Mouse (Mus musculus) midbrain, embryonic 12.5 days (tissue): ENCODE measurements at regions not wholly inside any gene's neighbourhood (a gene's known extent, or its start where the extent isn't known, plus 50 kb on each side); places are given as distances from the start of the nearest gene placed in this dataset.

Source experiments
- ATAC-seq: fragments of 200-750 bp; cut with Nextera tagmentation; 2 replicates; pipeline ENCODE4 v1.8.0; 2017; ENCODE audit warnings: low read depth, moderate TSS enrichment, moderate library complexity; ENCODE audit not compliant: low FRiP score
- H3K27ac ChIP-seq: fragments of 300-500 bp; sonication (generic); replicated peaks from 2 replicates; pipeline ENCODE4 v1.5.1; 2016; ENCODE audit warnings: mild to moderate bottlenecking
- H3K27me3 ChIP-seq: fragments of 300-500 bp; sonication (generic); 2 replicates; pipeline ENCODE4 v1.6.1; 2016; ENCODE audit warnings: mild to moderate bottlenecking
- H3K36me3 ChIP-seq: fragments of 300-500 bp; sonication (generic); 2 replicates; pipeline ENCODE4 v1.6.1; 2016
- H3K4me1 ChIP-seq: fragments of 300-500 bp; sonication (generic); 2 replicates; pipeline ENCODE4 v1.6.1; 2016
- H3K4me2 ChIP-seq: fragments of 300-500 bp; sonication (generic); replicated peaks from 2 replicates; pipeline ENCODE4 v1.6.1; 2016; ENCODE audit warnings: mild to moderate bottlenecking, moderate library complexity
- H3K4me3 ChIP-seq: fragments of 300-500 bp; sonication (generic); 2 replicates; pipeline ENCODE4 v1.5.1; 2016; ENCODE audit warnings: mild to moderate bottlenecking
- H3K9ac ChIP-seq: fragments of 300-500 bp; sonication (generic); replicated peaks from 2 replicates; pipeline ENCODE4 v1.6.1; 2016; ENCODE audit warnings: mild to moderate bottlenecking, moderate library complexity
- H3K9me3 ChIP-seq: fragments of 300-500 bp; sonication (generic); 2 replicates; pipeline ENCODE4 v1.6.1; 2016; ENCODE audit warnings: mild to moderate bottlenecking
- WGBS: fragments of 180-500 bp; shearing (Covaris S2); methylation state at CpG from one replicate; pipeline ENCODE4 v1.1.7; 2016; 5-methylcytosine and 5-hydroxymethylcytosine counted together

DNA sequence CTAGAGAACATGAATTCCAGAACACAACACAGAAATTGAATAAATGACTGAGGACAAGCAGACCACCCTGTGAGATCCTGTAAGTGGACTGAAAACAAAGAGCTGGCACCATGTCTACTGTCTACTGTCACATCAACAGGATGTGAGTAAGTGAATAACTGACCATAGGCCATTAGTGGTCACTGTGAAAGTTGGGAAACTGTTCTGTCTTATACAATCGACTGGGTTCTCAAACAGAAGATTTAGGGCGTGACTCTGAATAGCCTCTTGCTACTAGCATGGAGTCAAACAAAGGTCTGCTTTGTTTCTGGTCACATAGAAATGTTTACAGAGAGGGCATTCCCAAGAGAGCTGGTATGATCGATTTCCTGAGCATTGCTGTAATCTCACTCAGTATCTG lies 1387.9 kb downstream of the Defb40 start:
- H3K9ac ChIP-seq, result no peak overlapping the region
- no peaks in the 10 kb centered on the region for H3K27me3 ChIP-seq
- ATAC-seq, result no peak
- no peak overlapping the region for H3K4me3 ChIP-seq
- H3K4me1 ChIP-seq, result no peaks in the 10 kb centered on the region; the same call in 1 of the 2 replicates
- H3K4me2 ChIP-seq, result no peak overlapping the region
- WGBS, result 79% methylated on average over 3 of the region's 3 CpGs
- no peaks in the 10 kb centered on the region for H3K36me3 ChIP-seq
- no peaks in the 10 kb centered on the region for H3K9me3 ChIP-seq
- H3K27ac ChIP-seq, result no peak overlapping the region

DNA sequence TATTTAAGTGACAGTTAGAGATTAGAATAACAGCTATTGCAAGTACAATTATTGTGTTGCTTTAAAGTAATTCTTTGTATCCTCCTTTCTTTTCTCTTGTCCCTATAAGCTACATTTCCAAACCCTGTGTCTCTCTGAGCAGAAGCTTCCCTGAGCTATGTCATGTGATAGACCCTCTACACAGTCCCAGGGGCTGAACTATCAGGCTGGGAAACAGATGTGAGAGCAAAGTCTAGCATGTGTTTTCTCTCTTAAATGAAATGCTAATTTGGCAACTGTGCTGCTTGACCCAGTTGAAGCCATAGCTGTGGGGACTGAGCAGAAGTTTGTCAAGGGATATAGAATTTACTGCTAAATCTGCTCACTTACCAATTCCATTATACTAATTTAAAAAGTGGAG lies 1389.9 kb downstream of the Defb40 start:
- Histone ChIP-seq H3K36me3 (no peaks in the 10 kb centered on the region), H3K4me1 (no peaks in the 10 kb centered on the region; the same call in 1 of the 2 replicates), H3K9me3 (no peaks in the 10 kb centered on the region), H3K27me3 (no peaks in the 10 kb centered on the region), H3K9ac (no peak overlapping the region), H3K4me3 (no peak overlapping the region), H3K4me2 (no peak overlapping the region), H3K27ac (no peak overlapping the region)
- peak; percentile 54 for ATAC-seq

- no peaks in the 10 kb centered on the region for H3K36me3 ChIP-seq
- H3K27me3 ChIP-seq, result no peaks in the 10 kb centered on the region
- H3K4me2 ChIP-seq, result no peak overlapping the region
- H3K27ac ChIP-seq, result no peak overlapping the region
- no peak overlapping the region for H3K4me3 ChIP-seq
- H3K4me1 ChIP-seq, result no peaks in the 10 kb centered on the region; the same call in 1 of the 2 replicates
- ATAC-seq, result no peak; the same call in 1 of the 2 replicates
- H3K9me3 ChIP-seq, result no peaks in the 10 kb centered on the region
- 52% methylated on average over 5 of the region's 5 CpGs for WGBS
- H3K9ac ChIP-seq, result no peak overlapping the region
These were observed 1390.7 kb downstream of the Defb40 start for GRCm38 (mm10) chr8:17587261-17587861.
